Mouse (Mus musculus) stomach, embryonic 15.5 days (tissue): Measurements from ENCODE around the gene Unc5cl. TPM values are rescaled to one million over a fixed set of nuclear protein-coding genes. Genes with fewer than 3 reads are reported as not detected.

ENCODE experiments used
- ATAC-seq: fragments of 200-750 bp; cut with Nextera tagmentation; 2 replicates; pipeline ENCODE4 v1.8.0; 2017; ENCODE audit warnings: low read depth, moderate number of reproducible peaks, moderate TSS enrichment; ENCODE audit not compliant: insufficient read depth, low FRiP score
- H3K27ac ChIP-seq: fragments of 300-500 bp; sonication (generic); 2 replicates; pipeline ENCODE4 v1.5.1; 2015; ENCODE audit warnings: mild to moderate bottlenecking, inconsistent platforms
- H3K27me3 ChIP-seq: fragments of 300-500 bp; sonication (generic); replicated peaks from 2 replicates; pipeline ENCODE4 v1.6.1; 2015; ENCODE audit warnings: inconsistent platforms
- H3K36me3 ChIP-seq: fragments of 300-500 bp; sonication (generic); 2 replicates; pipeline ENCODE4 v1.6.1; 2015; ENCODE audit warnings: inconsistent platforms
- H3K4me1 ChIP-seq: fragments of 300-500 bp; sonication (generic); 2 replicates; pipeline ENCODE4 v1.6.1; 2015; ENCODE audit warnings: inconsistent platforms
- H3K4me2 ChIP-seq: fragments of 300-500 bp; sonication (generic); 2 replicates; pipeline ENCODE4 v1.6.1; 2015; ENCODE audit warnings: mild to moderate bottlenecking, inconsistent platforms
- H3K4me3 ChIP-seq: fragments of 300-500 bp; sonication (generic); replicated peaks from 2 replicates; pipeline ENCODE4 v1.5.1; 2015; ENCODE audit warnings: inconsistent platforms
- H3K9ac ChIP-seq: fragments of 300-500 bp; sonication (generic); 2 replicates; pipeline ENCODE4 v1.6.1; 2015; ENCODE audit warnings: inconsistent platforms
- H3K9me3 ChIP-seq: fragments of 300-500 bp; sonication (generic); 2 replicates; pipeline ENCODE4 v1.6.1; 2016; ENCODE audit warnings: inconsistent platforms
- whole genome bisulfite sequencing: fragments of 180-500 bp; shearing (Covaris S2); methylation state at CpG from one replicate; pipeline ENCODE4 v1.1.7; 2015; 5-methylcytosine and 5-hydroxymethylcytosine counted together
- polyA plus RNA-seq: library from polyadenylated mRNA; unstranded; fragments of >200 nt; fragmentation: Nextera tagmentation; extraction: Ambion mirVana; gene quantifications from 2 replicates; pipeline ENCODE4 v1.2.1, GENCODE M21; 2015

Unc5cl gene
- polyA plus RNA-seq, 1 experiment from 2014 or later, result 14.3 TPM

- H3K9me3 ChIP-seq, result no peaks in the 10 kb centered on the region
- H3K27ac ChIP-seq, result peak overlapping the region; percentile 28; the same call in 1 of the 2 replicates
- no peaks in the 10 kb centered on the region for H3K27me3 ChIP-seq
- no peak overlapping the region for H3K4me3 ChIP-seq
- no peak overlapping the region for H3K4me2 ChIP-seq
- 76% methylated on average over 20 of the region's 20 CpGs for WGBS
- ATAC-seq, result no peak
- H3K9ac ChIP-seq, result no peak overlapping the region
- H3K36me3 ChIP-seq, result no peaks in the 10 kb centered on the region
- H3K4me1 ChIP-seq, result peaks cover 34% of the 10 kb centered on the region
Measured at GRCm38 (mm10) chr17:48433006-48433655, 21.6 kb upstream of the Unc5cl start.

GRCm38 (mm10) chr17:48433689-48434330 is 20.9 kb upstream of the Unc5cl start:
- H3K27ac ChIP-seq, result 0 out of 2 replicates have a peak overlapping the region, but pooled peaks have one; percentile 22
- H3K4me2 ChIP-seq, result no peak overlapping the region
- H3K36me3 ChIP-seq, result no peaks in the 10 kb centered on the region
- no peaks in the 10 kb centered on the region for H3K9me3 ChIP-seq
- H3K9ac ChIP-seq, result no peak overlapping the region
- 45% methylated on average over 6 of the region's 6 CpGs for WGBS
- H3K27me3 ChIP-seq, result no peaks in the 10 kb centered on the region
- peaks cover 28% of the 10 kb centered on the region for H3K4me1 ChIP-seq
- H3K4me3 ChIP-seq, result no peak overlapping the region
- ATAC-seq, result no peak

GRCm38 (mm10) chr17:48434479-48434878 is 20.2 kb upstream of the Unc5cl start:
- H3K27me3 ChIP-seq, result no peaks in the 10 kb centered on the region
- no peak overlapping the region for H3K4me2 ChIP-seq
- no peak overlapping the region for H3K27ac ChIP-seq
- no peak overlapping the region for H3K9ac ChIP-seq
- H3K36me3 ChIP-seq, result no peaks in the 10 kb centered on the region
- H3K4me3 ChIP-seq, result no peak overlapping the region
- peaks cover 28% of the 10 kb centered on the region for H3K4me1 ChIP-seq
- ATAC-seq, result no peak
- H3K9me3 ChIP-seq, result no peaks in the 10 kb centered on the region
- 79% methylated on average over 5 of the region's 5 CpGs for WGBS

GRCm38 (mm10) chr17:48436487-48436886 is 18.2 kb upstream of the Unc5cl start:
- Histone ChIP-seq H3K4me3 (no peak overlapping the region), H3K27ac (peak overlapping the region; percentile 55; the same call in 1 of the 2 replicates), H3K9me3 (no peaks in the 10 kb centered on the region), H3K4me2 (no peak overlapping the region), H3K36me3 (no peaks in the 10 kb centered on the region), H3K27me3 (no peaks in the 10 kb centered on the region), H3K9ac (no peak overlapping the region), H3K4me1 (peaks cover 16% of the 10 kb centered on the region)
- WGBS, result 75% methylated on average over 1 of the region's 1 CpGs
- ATAC-seq, result peak; percentile 12; the same call in 1 of the 2 replicates

- Histone ChIP-seq H3K27me3 (no peaks in the 10 kb centered on the region), H3K4me2 (no peak overlapping the region), H3K9me3 (no peaks in the 10 kb centered on the region), H3K4me1 (peaks cover 13% of the 10 kb centered on the region), H3K9ac (no peak overlapping the region), H3K27ac (peak overlapping the region; percentile 55), H3K36me3 (no peaks in the 10 kb centered on the region), H3K4me3 (no peak overlapping the region)
- ATAC-seq, result peak; percentile 24; the same call in 1 of the 2 replicates
- 27% methylated on average over 7 of the region's 7 CpGs for WGBS
Measured at GRCm38 (mm10) chr17:48437421-48437911, 17.2 kb upstream of the Unc5cl start.

- Histone ChIP-seq H3K4me2 (no peak overlapping the region), H3K27ac (no peak overlapping the region), H3K9ac (no peak overlapping the region), H3K4me1 (no peaks in the 10 kb centered on the region), H3K4me3 (no peak overlapping the region), H3K9me3 (no peaks in the 10 kb centered on the region), H3K27me3 (no peaks in the 10 kb centered on the region), H3K36me3 (no peaks in the 10 kb centered on the region)
- 65% methylated on average over 7 of the region's 7 CpGs for whole genome bisulfite sequencing
- ATAC-seq, result peak; percentile 42; the same call in 1 of the 2 replicates
Measured at GRCm38 (mm10) chr17:48442745-48443457, 11.8 kb upstream of the Unc5cl start.

- Histone ChIP-seq H3K36me3 (no peaks in the 10 kb centered on the region), H3K27ac (no peak overlapping the region)
Measured at GRCm38 (mm10) chr17:48443542-48444145, 11.1 kb upstream of the Unc5cl start.

GRCm38 (mm10) chr17:48447675-48448074 is 7.0 kb upstream of the Unc5cl start:
- Histone ChIP-seq H3K4me2 (no peak overlapping the region), H3K27me3 (no peaks in the 10 kb centered on the region), H3K9me3 (no peaks in the 10 kb centered on the region), H3K4me1 (0 out of 2 replicates have a peak, but pooled peaks cover 8% of the 10 kb centered on the region), H3K27ac (no peak overlapping the region), H3K36me3 (no peaks in the 10 kb centered on the region), H3K9ac (no peak overlapping the region), H3K4me3 (no peak overlapping the region)
- no peak for ATAC-seq
- WGBS, result 71% methylated on average over 8 of the region's 8 CpGs

More at GRCm38 (mm10) chr17:48443542-48444145, 11.1 kb upstream of the Unc5cl start:
- H3K4me3 ChIP-seq, result no peak overlapping the region
- ATAC-seq, result no peak
- no peak overlapping the region for H3K4me2 ChIP-seq
- H3K4me1 ChIP-seq, result no peaks in the 10 kb centered on the region
- WGBS, result 76% methylated on average over 16 of the region's 16 CpGs
- no peaks in the 10 kb centered on the region for H3K9me3 ChIP-seq
- no peak overlapping the region for H3K9ac ChIP-seq
- H3K27me3 ChIP-seq, result no peaks in the 10 kb centered on the region

- no peak overlapping the region for H3K4me3 ChIP-seq
- no peaks in the 10 kb centered on the region for H3K36me3 ChIP-seq
- H3K27me3 ChIP-seq, result no peaks in the 10 kb centered on the region
- H3K9ac ChIP-seq, result no peak overlapping the region
- H3K4me2 ChIP-seq, result no peak overlapping the region
- H3K9me3 ChIP-seq, result no peaks in the 10 kb centered on the region
- no peak overlapping the region for H3K27ac ChIP-seq
- H3K4me1 ChIP-seq, result 0 out of 2 replicates have a peak, but pooled peaks cover 11% of the 10 kb centered on the region
- WGBS, result 80% methylated on average over 13 of the region's 13 CpGs
- ATAC-seq, result peak; percentile 85
Measured at GRCm38 (mm10) chr17:48450666-48451352, 3.9 kb upstream of the Unc5cl start.

GRCm38 (mm10) chr17:48451353-48451675 is 3.4 kb upstream of the Unc5cl start, which contains the start of gene Tspo2:
Gene Tspo2 (minus strand): TSS chr17:48451522.
- H3K9me3 ChIP-seq, result no peaks in the 10 kb centered on the region
- 49% methylated on average over 7 of the region's 7 CpGs for WGBS
- H3K9ac ChIP-seq, result no peak within 1 kb of the TSS
- H3K4me1 ChIP-seq, result 0 out of 2 replicates have a peak, but pooled peaks cover 11% of the 10 kb centered on the region
- no peak within 1 kb of the TSS for H3K4me2 ChIP-seq
- peak; percentile 55; the same call in 1 of the 2 replicates for ATAC-seq
- no peaks in the 10 kb centered on the region for H3K27me3 ChIP-seq
- H3K36me3 ChIP-seq, result no peaks in the 10 kb centered on the region
- H3K4me3 ChIP-seq, result no peak within 1 kb of the TSS
- H3K27ac ChIP-seq, result no peak within 1 kb of the TSS
